Mouse (Mus musculus): ENCODE data around the gene Ngf.

- TF ChIP-seq CTCF (IDR thresholded peaks at IDR 0.05; ENCODE audit: low read depth) (no peak), EP300 (IDR thresholded peaks at IDR 0.05; ENCODE audit: low read depth) (no peak)
Measured at GRCm38 (mm10) chr3:102471251-102471650, 1.5 kb downstream of the Ngf start.
